Mouse (Mus musculus) midbrain, postnatal 0 days (tissue): Measurements from ENCODE around the gene Calm3. TPM values are rescaled to one million over a fixed set of nuclear protein-coding genes. Genes with fewer than 3 reads are reported as not detected.
A peak's percentile ranks its signal among the peaks of the same experiment; 100 is the strongest.

Experiments
- ATAC-seq: fragments of 200-750 bp; cut with Nextera tagmentation; 2 replicates; pipeline ENCODE4 v1.8.0; 2017; ENCODE audit warnings: moderate number of reproducible peaks, mild to moderate bottlenecking, moderate TSS enrichment, moderate library complexity; ENCODE audit not compliant: low FRiP score
- DNase-seq: peaks from one replicate; pipeline ENCODE4 v3.0.0-alpha.2; 2015; ENCODE audit warnings: low spot score
- H3K27ac ChIP-seq: fragments of 300-500 bp; sonication (generic); 2 replicates; pipeline ENCODE4 v1.5.1; 2014; ENCODE audit warnings: low read depth, mild to moderate bottlenecking, low read length, mixed read lengths
- H3K27me3 ChIP-seq: fragments of 300-500 bp; sonication (generic); 2 replicates; pipeline ENCODE4 v1.6.1; 2014; ENCODE audit warnings: low read length, control low read depth, mixed read lengths; ENCODE audit not compliant: insufficient read depth
- H3K36me3 ChIP-seq: fragments of 300-500 bp; sonication (generic); 2 replicates; pipeline ENCODE4 v1.6.1; 2014; ENCODE audit warnings: low read length, control low read depth, mixed read lengths; ENCODE audit not compliant: insufficient read depth
- H3K4me1 ChIP-seq: fragments of 300-500 bp; sonication (generic); 2 replicates; pipeline ENCODE4 v1.6.1; 2014; ENCODE audit warnings: mild to moderate bottlenecking, control low read depth, antibody characterized with exemption, low read length, mixed read lengths; ENCODE audit not compliant: insufficient read depth
- H3K4me2 ChIP-seq: fragments of 300-500 bp; sonication (generic); 2 replicates; pipeline ENCODE4 v1.6.1; 2014; ENCODE audit warnings: low read depth, mild to moderate bottlenecking, low read length, mixed read lengths; ENCODE audit not compliant: poor library complexity, severe bottlenecking
- H3K4me3 ChIP-seq: fragments of 300-500 bp; sonication (generic); 2 replicates; pipeline ENCODE4 v1.5.1; 2014; ENCODE audit warnings: low read depth, mild to moderate bottlenecking, low read length, moderate library complexity
- H3K9ac ChIP-seq: fragments of 300-500 bp; sonication (generic); replicated peaks from 2 replicates; pipeline ENCODE4 v1.6.1; 2014; ENCODE audit warnings: mild to moderate bottlenecking, low read length, moderate library complexity, mixed read lengths; ENCODE audit not compliant: poor library complexity, severe bottlenecking
- H3K9me3 ChIP-seq: fragments of 300-500 bp; sonication (generic); 2 replicates; pipeline ENCODE4 v1.6.1; 2016; ENCODE audit warnings: low read length, control low read depth
- CTCF ChIP-seq: IDR thresholded peaks from 2 replicates; pipeline ENCODE4 v1.5.1; 2016; ENCODE audit warnings: antibody characterized with exemption, mild to moderate bottlenecking
- WGBS: fragments of 180-500 bp; shearing (Covaris S2); extraction: QIAGEN DNeasy Blood & Tissue Kit; methylation state at CpG from one replicate; pipeline ENCODE4 v1.1.7; 2014; 5-methylcytosine and 5-hydroxymethylcytosine counted together
- polyA plus RNA-seq: library from polyadenylated mRNA; unstranded; fragments of >200 nt; fragmentation: Nextera tagmentation; extraction: Ambion mirVana; gene quantifications from 2 replicates; pipeline ENCODE4 v1.2.1, GENCODE M21; 2015
- total RNA-seq: library from RNA; depleted of rRNA; stranded (reverse); fragments of >200 nt; gene quantifications from 2 replicates; pipeline ENCODE4 v1.2.3, GENCODE M21; 2014

The Calm3 gene
- total and polyA plus RNA-seq, 2 experiments from 2014 or later: 467 to 1,985 TPM

- no peak overlapping the region for H3K27ac ChIP-seq
- no peak for ATAC-seq
- 67% methylated on average over 2 of the region's 2 CpGs for WGBS
- no peak for TF ChIP-seq CTCF
- DNase-seq: no peak
- H3K9ac ChIP-seq: no peak overlapping the region
- H3K4me1 ChIP-seq: no peaks in the 10 kb centered on the region
- no peaks in the 10 kb centered on the region for H3K36me3 ChIP-seq
- no peak overlapping the region for H3K4me2 ChIP-seq
- no peaks in the 10 kb centered on the region for H3K9me3 ChIP-seq
- H3K27me3 ChIP-seq: no peaks in the 10 kb centered on the region
- no peak overlapping the region for H3K4me3 ChIP-seq
Measured at GRCm38 (mm10) chr7:16903439-16903955, 20.4 kb downstream of the Calm3 start.

- H3K9me3 ChIP-seq: no peaks in the 10 kb centered on the region
Measured at GRCm38 (mm10) chr7:16900526-16900925, 23.4 kb downstream of the Calm3 start.

GRCm38 (mm10) chr7:16895511-16895910, 28.4 kb downstream of the Calm3 start:
- no peak overlapping the region for H3K9ac ChIP-seq
- no peaks in the 10 kb centered on the region for H3K4me1 ChIP-seq
- ATAC-seq: no peak
- 0 out of 2 replicates have a peak, but pooled peaks cover 4% of the 10 kb centered on the region for H3K27me3 ChIP-seq
- no peak for DNase-seq
- H3K9me3 ChIP-seq: no peaks in the 10 kb centered on the region
- no peak for TF ChIP-seq CTCF
- 27% methylated on average over 10 of the region's 10 CpGs for WGBS
- H3K4me2 ChIP-seq: peak overlapping the region; percentile 45
- H3K36me3 ChIP-seq: no peaks in the 10 kb centered on the region
- peak overlapping the region; percentile 18 for H3K4me3 ChIP-seq
- H3K27ac ChIP-seq: no peak overlapping the region

More at GRCm38 (mm10) chr7:16900526-16900925, 23.4 kb downstream of the Calm3 start:
- Histone ChIP-seq H3K27ac (no peak overlapping the region), H3K27me3 (no peaks in the 10 kb centered on the region), H3K4me3 (no peak overlapping the region), H3K9ac (peak overlapping the region; percentile 29; the same call in 1 of the 2 replicates), H3K4me1 (no peaks in the 10 kb centered on the region), H3K36me3 (no peaks in the 10 kb centered on the region), H3K4me2 (no peak overlapping the region)
- TF ChIP-seq CTCF: no peak
- no peak for ATAC-seq
- no peak for DNase-seq
- WGBS: 25% methylated on average over 5 of the region's 5 CpGs

- 0 out of 2 replicates have a peak overlapping the region, but pooled peaks have one; percentile 24 for H3K9ac ChIP-seq
Measured at GRCm38 (mm10) chr7:16895000-16895399, 28.9 kb downstream of the Calm3 start.

GRCm38 (mm10) chr7:16894279-16894678, 29.6 kb downstream of the Calm3 start:
- H3K27me3 ChIP-seq: 0 out of 2 replicates have a peak, but pooled peaks cover 4% of the 10 kb centered on the region
- peak overlapping the region; percentile 45 for H3K4me2 ChIP-seq
- H3K9me3 ChIP-seq: no peaks in the 10 kb centered on the region
- no peaks in the 10 kb centered on the region for H3K36me3 ChIP-seq
- 0 out of 2 replicates have a peak overlapping the region, but pooled peaks have one; percentile 9 for H3K27ac ChIP-seq
- H3K9ac ChIP-seq: no peak overlapping the region
- peak; percentile 14; the same call in 1 of the 2 replicates for ATAC-seq
- no peak for TF ChIP-seq CTCF
- 0 out of 2 replicates have a peak overlapping the region, but pooled peaks have one; percentile 18 for H3K4me3 ChIP-seq
- H3K4me1 ChIP-seq: no peaks in the 10 kb centered on the region
- 3% methylated on average over 4 of the region's 4 CpGs for WGBS
- DNase-seq: no peak

More at GRCm38 (mm10) chr7:16895000-16895399, 28.9 kb downstream of the Calm3 start:
- H3K4me2 ChIP-seq: peak overlapping the region; percentile 45
- H3K27me3 ChIP-seq: 0 out of 2 replicates have a peak, but pooled peaks cover 4% of the 10 kb centered on the region
- 0 out of 2 replicates have a peak overlapping the region, but pooled peaks have one; percentile 9 for H3K27ac ChIP-seq
- DNase-seq (peak; percentile 73), ATAC-seq (peak; percentile 34)
- WGBS: under 1% methylated on average over 23 of the region's 24 CpGs
- TF ChIP-seq CTCF: peak; percentile 82
- no peaks in the 10 kb centered on the region for H3K9me3 ChIP-seq
- H3K4me1 ChIP-seq: no peaks in the 10 kb centered on the region
- H3K4me3 ChIP-seq: peak overlapping the region; percentile 18
- H3K36me3 ChIP-seq: no peaks in the 10 kb centered on the region

- no peak for TF ChIP-seq CTCF
Measured at GRCm38 (mm10) chr7:16893612-16894011, 30.3 kb downstream of the Calm3 start.

More at GRCm38 (mm10) chr7:16893612-16894011, 30.3 kb downstream of the Calm3 start:
- DNase-seq (no peak), ATAC-seq (no peak)
- H3K4me2 ChIP-seq: no peak overlapping the region
- no peak overlapping the region for H3K27ac ChIP-seq
- WGBS: 9% methylated on average over 5 of the region's 6 CpGs
- no peak overlapping the region for H3K9ac ChIP-seq
- H3K27me3 ChIP-seq: 0 out of 2 replicates have a peak, but pooled peaks cover 8% of the 10 kb centered on the region
- H3K4me3 ChIP-seq: no peak overlapping the region
- no peaks in the 10 kb centered on the region for H3K4me1 ChIP-seq
- H3K36me3 ChIP-seq: no peaks in the 10 kb centered on the region
- H3K9me3 ChIP-seq: no peaks in the 10 kb centered on the region
